Mouse (Mus musculus) limb, embryonic 14.5 days (tissue): Measurements from ENCODE around the gene 3110009E18Rik. TPM values are rescaled to one million over a fixed set of nuclear protein-coding genes. Genes with fewer than 3 reads are reported as not detected.

ENCODE experiments used
- ATAC-seq: fragments of 200-750 bp; cut with Nextera tagmentation; 2 replicates; pipeline ENCODE4 v1.8.0; 2017; ENCODE audit warnings: low read depth, moderate number of reproducible peaks, moderate TSS enrichment; ENCODE audit not compliant: low FRiP score
- DNase-seq: peaks from one replicate; pipeline ENCODE4 v3.0.0-alpha.2; 2015; ENCODE audit warnings: low spot score
- H3K27ac ChIP-seq: fragments of 300-500 bp; sonication (generic); replicated peaks from 2 replicates; pipeline ENCODE4 v1.5.1; 2014; ENCODE audit warnings: low read depth, mild to moderate bottlenecking, low read length, moderate library complexity, mixed read lengths
- H3K27me3 ChIP-seq: fragments of 300-500 bp; sonication (generic); 2 replicates; pipeline ENCODE4 v1.6.1; 2014; ENCODE audit warnings: low read length, mixed read lengths; ENCODE audit not compliant: control insufficient read depth, insufficient read depth
- H3K36me3 ChIP-seq: fragments of 300-500 bp; sonication (generic); 2 replicates; pipeline ENCODE4 v1.6.1; 2014; ENCODE audit warnings: mild to moderate bottlenecking, low read length, moderate library complexity, mixed read lengths; ENCODE audit not compliant: control insufficient read depth, insufficient read depth
- H3K4me1 ChIP-seq: fragments of 300-500 bp; sonication (generic); 2 replicates; pipeline ENCODE4 v1.6.1; 2014; ENCODE audit warnings: antibody characterized with exemption, low read length, mixed read lengths; ENCODE audit not compliant: control insufficient read depth, insufficient read depth
- H3K4me2 ChIP-seq: fragments of 300-500 bp; sonication (generic); replicated peaks from 2 replicates; pipeline ENCODE4 v1.6.1; 2014; ENCODE audit warnings: low read depth, mild to moderate bottlenecking, low read length, moderate library complexity; ENCODE audit not compliant: severe bottlenecking
- H3K4me3 ChIP-seq: fragments of 300-500 bp; sonication (generic); replicated peaks from 2 replicates; pipeline ENCODE4 v1.5.1; 2014; ENCODE audit warnings: low read length
- H3K9ac ChIP-seq: fragments of 300-500 bp; sonication (generic); 2 replicates; pipeline ENCODE4 v1.6.1; 2014; ENCODE audit warnings: mild to moderate bottlenecking, low read depth, low read length, moderate library complexity; ENCODE audit not compliant: severe bottlenecking
- H3K9me3 ChIP-seq: fragments of 300-500 bp; sonication (generic); 2 replicates; pipeline ENCODE4 v1.6.1; 2016; ENCODE audit warnings: low read length; ENCODE audit not compliant: control insufficient read depth
- POLR2A ChIP-seq: fragments of 200-500 bp; IDR thresholded peaks from 2 replicates; pipeline ENCODE4 v1.8.0; 2012; ENCODE audit warnings: inconsistent platforms, mild to moderate bottlenecking, moderate library complexity, borderline replicate concordance; ENCODE audit not compliant: insufficient read depth, insufficient read length; ENCODE audit errors: extremely low read depth
- WGBS: fragments of 180-500 bp; shearing (Covaris S2); extraction: QIAGEN DNeasy Blood & Tissue Kit; methylation state at CpG from one replicate; pipeline ENCODE4 v1.1.7; 2014; 5-methylcytosine and 5-hydroxymethylcytosine counted together
- polyA plus RNA-seq, 2 experiments: library from polyadenylated mRNA; depleted of rRNA in 1 of 2; stranded (reverse) in 1 of 2; unstranded in 1 of 2; fragments of >200 nt; fragmentation: Nextera tagmentation in 1 of 2; extraction: Ambion mirVana in 1 of 2; gene quantifications; 2 replicates each; pipeline versions ENCODE4 v1.2.1 to v1.2.3; 2012 to 2014

Gene 3110009E18Rik
- polyA plus RNA-seq, 2 experiments = 11.4 to 20.9 TPM

GRCm38 (mm10) chr1:120174991-120175390 is 54.0 kb downstream of the 3110009E18Rik start:
- H3K4me2 ChIP-seq = no peak overlapping the region
- no peak overlapping the region for H3K9ac ChIP-seq
- no peak overlapping the region for H3K4me3 ChIP-seq
- no peaks in the 10 kb centered on the region for H3K36me3 ChIP-seq
- H3K4me1 ChIP-seq = no peaks in the 10 kb centered on the region
- TF ChIP-seq POLR2A = no peak
- no peak for ATAC-seq
- no peaks in the 10 kb centered on the region for H3K9me3 ChIP-seq
- no peak for DNase-seq
- WGBS = 86% methylated on average over 4 of the region's 4 CpGs
- no peaks in the 10 kb centered on the region for H3K27me3 ChIP-seq
- H3K27ac ChIP-seq = no peak overlapping the region

- H3K9me3 ChIP-seq = no peaks in the 10 kb centered on the region
- H3K27me3 ChIP-seq = no peaks in the 10 kb centered on the region
- DNase-seq (no peak), ATAC-seq (no peak)
- H3K4me2 ChIP-seq = no peak overlapping the region
- H3K9ac ChIP-seq = 0 out of 2 replicates have a peak overlapping the region, but pooled peaks have one; percentile 12
- no peak overlapping the region for H3K27ac ChIP-seq
- 13% methylated on average over 14 of the region's 14 CpGs for WGBS
- H3K4me3 ChIP-seq = no peak overlapping the region
- no peaks in the 10 kb centered on the region for H3K36me3 ChIP-seq
- TF ChIP-seq POLR2A = no peak
- H3K4me1 ChIP-seq = no peaks in the 10 kb centered on the region
Measured at GRCm38 (mm10) chr1:120176313-120176712, 55.3 kb downstream of the 3110009E18Rik start.

GRCm38 (mm10) chr1:120177141-120177540 is 56.2 kb downstream of the 3110009E18Rik start:
- TF ChIP-seq POLR2A = no peak
- H3K9ac ChIP-seq = no peak overlapping the region
- no peak overlapping the region for H3K4me3 ChIP-seq
- no peaks in the 10 kb centered on the region for H3K27me3 ChIP-seq
- no peak overlapping the region for H3K27ac ChIP-seq
- ATAC-seq = no peak
- no peak for DNase-seq
- H3K4me1 ChIP-seq = no peaks in the 10 kb centered on the region
- WGBS = 90% methylated on average over 8 of the region's 8 CpGs
- no peaks in the 10 kb centered on the region for H3K9me3 ChIP-seq
- no peak overlapping the region for H3K4me2 ChIP-seq
- no peaks in the 10 kb centered on the region for H3K36me3 ChIP-seq

- no peak for TF ChIP-seq POLR2A
- Histone ChIP-seq H3K36me3 (no peaks in the 10 kb centered on the region), H3K27me3 (no peaks in the 10 kb centered on the region), H3K4me2 (no peak overlapping the region), H3K9ac (no peak overlapping the region), H3K27ac (no peak overlapping the region), H3K4me3 (no peak overlapping the region), H3K4me1 (no peaks in the 10 kb centered on the region), H3K9me3 (no peaks in the 10 kb centered on the region)
- DNase-seq (no peak), ATAC-seq (no peak)
- WGBS = 54% methylated on average over 6 of the region's 6 CpGs
Measured at GRCm38 (mm10) chr1:120186204-120186603, 65.2 kb downstream of the 3110009E18Rik start.

GRCm38 (mm10) chr1:120186655-120187054 is 65.7 kb downstream of the 3110009E18Rik start:
- H3K4me2 ChIP-seq = no peak overlapping the region
- H3K9me3 ChIP-seq = no peaks in the 10 kb centered on the region
- no peaks in the 10 kb centered on the region for H3K36me3 ChIP-seq
- H3K4me1 ChIP-seq = no peaks in the 10 kb centered on the region
- H3K27me3 ChIP-seq = no peaks in the 10 kb centered on the region
- 71% methylated on average over 9 of the region's 9 CpGs for WGBS
- ATAC-seq = no peak
- no peak overlapping the region for H3K27ac ChIP-seq
- no peak overlapping the region for H3K4me3 ChIP-seq
- H3K9ac ChIP-seq = no peak overlapping the region
- no peak for TF ChIP-seq POLR2A
- DNase-seq = no peak

GRCm38 (mm10) chr1:120187059-120187458 is 66.1 kb downstream of the 3110009E18Rik start:
- Histone ChIP-seq H3K27ac (no peak overlapping the region), H3K27me3 (no peaks in the 10 kb centered on the region), H3K4me1 (no peaks in the 10 kb centered on the region), H3K4me2 (no peak overlapping the region), H3K9me3 (no peaks in the 10 kb centered on the region), H3K36me3 (no peaks in the 10 kb centered on the region), H3K4me3 (no peak overlapping the region), H3K9ac (no peak overlapping the region)
- WGBS = 77% methylated on average over 7 of the region's 7 CpGs
- DNase-seq (no peak), ATAC-seq (no peak)
- TF ChIP-seq POLR2A = no peak
